Mouse (Mus musculus) heart, postnatal 25 days (tissue): Measurements from ENCODE around the gene Uqcc3. TPM values are rescaled to one million over a fixed set of nuclear protein-coding genes. Genes with fewer than 3 reads are reported as not detected.
"Not testable (repeated sequence)": the region's sequence is repeated elsewhere in the genome, so short reads cannot be mapped to it uniquely, and the experiment has no call there.

ENCODE experiments used
- DNase-seq: peaks from one replicate; pipeline ENCODE4 v3.0.0; 2022; ENCODE audit warnings: low spot score
- intact Hi-C: fragments of 180-260 bp; cut with DNase I; formaldehyde crosslinking; loops from one replicate; pipeline ENCODE4 v1.15.1; 2025
- total RNA-seq, 2 experiments: library from RNA; stranded (reverse); gene quantifications; 2 replicates each; pipeline ENCODE4 v1.2.3; 2021

Uqcc3 gene
- total RNA-seq, 2 experiments from 2014 or later, result 59.3 to 60.1 TPM

- intact Hi-C loops, DNase-seq: not testable (repeated sequence)
Observed at GRCm38 (mm10) chr19:8897211-8897864, 16.6 kb upstream of the Uqcc3 start.

- intact Hi-C loops, DNase-seq: not testable (repeated sequence)
Observed at GRCm38 (mm10) chr19:8896231-8896630, 15.5 kb upstream of the Uqcc3 start.

- intact Hi-C loops, result no loop called here
- DNase-seq, result no peak
Observed at GRCm38 (mm10) chr19:8895397-8895960, 14.8 kb upstream of the Uqcc3 start.

- DNase-seq, result peak; percentile 66
- intact Hi-C loops, result no loop called here
Observed at GRCm38 (mm10) chr19:8892829-8893766, 12.4 kb upstream of the Uqcc3 start, which contains the start of gene Ints5. Gene Ints5 (plus strand): TSS chr19:8893005.

- intact Hi-C loops, result loop anchor here (5.0 kb wide), 1 partner anchor 46 kb away; no protein-coding TSS in a partner anchor
- peak; percentile 90 for DNase-seq
Observed at GRCm38 (mm10) chr19:8888511-8889385, 8.0 kb upstream of the Uqcc3 start, which contains the start of the genes 1810009A15Rik and Gm49416. Gene 1810009A15Rik (plus strand): TSS chr19:8888853. Gene Gm49416 (plus strand): TSS chr19:8888926.

- DNase-seq, result no peak
- intact Hi-C loops, result loop anchor here (5.0 kb wide), 1 partner anchor 46 kb away; no protein-coding TSS in a partner anchor
Observed at GRCm38 (mm10) chr19:8887585-8888463, 7.1 kb upstream of the Uqcc3 start.

GRCm38 (mm10) chr19:8886916-8887584, 6.3 kb upstream of the Uqcc3 start:
- intact Hi-C loops, result loop anchor here (5.0 kb wide), 1 partner anchor 45 kb away; no protein-coding TSS in a partner anchor
- no peak for DNase-seq

GRCm38 (mm10) chr19:8883616-8884015, 2.9 kb upstream of the Uqcc3 start, which contains the start of the genes Lbhd1 and Gm49403:
Gene Lbhd1 (plus strand): TSS chr19:8883732.
Gene Gm49403 (plus strand): TSS chr19:8883930.
- no peak for DNase-seq
- intact Hi-C loops, result no loop called here

GRCm38 (mm10) chr19:8881034-8881392, 290 bp upstream of the Uqcc3 start:
- intact Hi-C loops, result no loop called here
- DNase-seq, result no peak

- intact Hi-C loops, result no loop called here
- DNase-seq, result no peak
Observed at GRCm38 (mm10) chr19:8875031-8875430, 5.7 kb downstream of the Uqcc3 start.

GRCm38 (mm10) chr19:8872266-8872840, 8.4 kb downstream of the Uqcc3 start:
- DNase-seq, result no peak
- intact Hi-C loops, result no loop called here

GRCm38 (mm10) chr19:8871267-8872186, 9.2 kb downstream of the Uqcc3 start, which contains the start of gene Ubxn1:
Gene Ubxn1 (plus strand): TSS chr19:8871496.
- DNase-seq, result peak; percentile 97
- intact Hi-C loops, result no loop called here

- intact Hi-C loops, result no loop called here
- DNase-seq, result no peak
Observed at GRCm38 (mm10) chr19:8870838-8871237, 9.9 kb downstream of the Uqcc3 start.

GRCm38 (mm10) chr19:8870381-8870780, 10.3 kb downstream of the Uqcc3 start:
- intact Hi-C loops, DNase-seq: not testable (repeated sequence)

- no peak for DNase-seq
- intact Hi-C loops, result no loop called here
Observed at GRCm38 (mm10) chr19:8864265-8864664, 16.5 kb downstream of the Uqcc3 start.

- no peak for DNase-seq
- intact Hi-C loops, result loop anchor here (1.0 kb wide), 1 partner anchor 251 kb away; no protein-coding TSS in a partner anchor
Observed at GRCm38 (mm10) chr19:8859018-8859417, 21.7 kb downstream of the Uqcc3 start.
